Mouse (Mus musculus): ENCODE data around the gene Pick1. TPM values are rescaled to one million over a fixed set of nuclear protein-coding genes. Genes with fewer than 3 reads are reported as not detected.

Gene Pick1
- total and polyA plus RNA-seq, 2 experiments from 2014 or later, result 26.9 to 27.2 TPM

DNA sequence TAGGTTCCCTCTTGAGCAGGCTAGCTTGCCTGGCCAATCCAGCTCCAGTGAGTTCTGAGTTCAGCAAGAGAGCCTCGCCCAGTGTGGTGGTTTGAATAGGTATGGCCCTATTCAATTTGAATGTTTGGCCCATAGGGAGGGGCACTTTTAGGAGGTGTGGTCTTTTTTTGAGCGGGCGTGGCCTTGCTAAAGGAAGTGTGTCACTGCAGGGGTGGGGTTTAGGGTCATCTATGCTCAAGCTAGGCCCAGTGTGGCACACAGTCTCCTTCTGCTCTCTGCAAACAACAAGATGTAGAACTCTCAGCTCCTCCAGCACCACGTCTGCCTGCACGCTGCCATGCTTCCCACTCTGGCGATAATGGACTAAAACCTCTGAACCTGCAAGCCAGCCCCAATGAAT lies 34.8 kb downstream of the Pick1 start:
- no peaks in the 10 kb centered on the region for H3K36me3 ChIP-seq (replicated peaks; ENCODE audit: control insufficient read depth, insufficient read depth, low read length)
- H3K27me3 ChIP-seq (ENCODE audit: control insufficient read depth, insufficient read depth, low read length), result peaks cover 33% of the 10 kb centered on the region
- no peak for TF ChIP-seq CTCF (IDR thresholded peaks at IDR 0.05; ENCODE audit: low read depth)
- TF ChIP-seq EP300 (IDR thresholded peaks at IDR 0.05; ENCODE audit: low read depth), result no peak
- H3K4me1 ChIP-seq (ENCODE audit: control insufficient read depth, insufficient read depth), result peaks cover 6% of the 10 kb centered on the region
- ATAC-seq (ENCODE audit: insufficient read depth, low read depth), result no peak
- no peaks in the 10 kb centered on the region for H3K9me3 ChIP-seq (replicated peaks; ENCODE audit: control insufficient read depth, low read length)
- H3K9ac ChIP-seq (replicated peaks; ENCODE audit: low read depth, low read length), result no peak overlapping the region
- 91% methylated on average over 6 of the region's 6 CpGs for WGBS
- no peak overlapping the region for H3K4me2 ChIP-seq (ENCODE audit: low read depth, low read length)
- no peak for DNase-seq (ENCODE audit: low spot score)
- no peak overlapping the region for H3K4me3 ChIP-seq (ENCODE audit: low read depth, low read length)
- no peak overlapping the region for H3K27ac ChIP-seq (ENCODE audit: low read depth)

DNA sequence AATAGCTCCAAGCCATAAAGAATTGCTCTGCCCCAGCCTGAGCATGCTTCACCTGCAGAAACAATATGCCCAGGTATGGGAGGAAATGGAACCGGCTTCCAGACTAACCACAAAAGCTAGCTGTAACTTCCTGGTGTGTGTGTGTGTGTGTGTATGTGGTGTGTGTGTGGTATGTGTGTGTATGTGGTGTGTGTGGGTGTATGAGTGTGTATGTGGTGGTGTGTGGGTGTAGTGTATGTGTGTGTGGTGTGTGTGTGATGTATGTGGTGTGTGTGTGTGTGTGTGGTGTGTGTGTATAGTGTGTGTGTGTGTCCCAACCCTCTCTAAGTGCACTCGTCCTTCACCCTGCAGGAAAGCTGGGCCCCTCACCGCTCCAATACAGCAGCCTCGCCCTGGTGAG lies 36.4 kb downstream of the Pick1 start:
- no peak overlapping the region for H3K4me3 ChIP-seq (ENCODE audit: low read depth, low read length)

DNA sequence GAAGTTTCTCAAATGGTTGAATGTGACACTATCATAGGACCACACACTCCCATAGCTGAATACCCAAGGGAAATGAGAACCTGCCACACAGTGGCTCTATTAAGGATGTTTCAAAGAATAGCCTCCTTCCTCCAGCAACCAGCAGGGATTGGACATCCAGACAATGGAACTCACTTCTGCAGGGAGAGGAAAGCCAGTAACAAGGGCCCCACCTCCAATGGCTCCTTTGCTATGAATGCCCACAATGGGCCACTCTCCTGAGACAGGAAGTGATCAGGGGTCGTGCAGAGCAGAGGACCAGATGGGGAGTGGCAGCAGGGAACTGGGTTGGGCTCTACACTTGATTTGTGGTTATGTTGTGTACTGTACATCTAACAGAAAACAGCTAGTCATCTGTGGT lies 39.5 kb downstream of the Pick1 start:
- no peak overlapping the region for H3K27ac ChIP-seq (ENCODE audit: low read depth)
- DNase-seq (ENCODE audit: low spot score) (no peak), ATAC-seq (ENCODE audit: insufficient read depth, low read depth) (0 out of 2 replicates have a peak, but pooled peaks have one; percentile 12)
- TF ChIP-seq CTCF (IDR thresholded peaks at IDR 0.05; ENCODE audit: low read depth), result no peak
- no peak for TF ChIP-seq EP300 (IDR thresholded peaks at IDR 0.05; ENCODE audit: low read depth)
- no peak overlapping the region for H3K9ac ChIP-seq (replicated peaks; ENCODE audit: low read depth, low read length)
- WGBS, result 27% methylated on average over 1 of the region's 1 CpGs
- H3K4me1 ChIP-seq (ENCODE audit: control insufficient read depth, insufficient read depth), result peaks cover 7% of the 10 kb centered on the region; the same call in 1 of the 2 replicates
- no peaks in the 10 kb centered on the region for H3K36me3 ChIP-seq (replicated peaks; ENCODE audit: control insufficient read depth, insufficient read depth, low read length)
- H3K27me3 ChIP-seq (ENCODE audit: control insufficient read depth, insufficient read depth, low read length), result peaks cover under 1% of the 10 kb centered on the region; the same call in 1 of the 2 replicates
- no peak overlapping the region for H3K4me3 ChIP-seq (ENCODE audit: low read depth, low read length)
- no peaks in the 10 kb centered on the region for H3K9me3 ChIP-seq (replicated peaks; ENCODE audit: control insufficient read depth, low read length)
- no peak overlapping the region for H3K4me2 ChIP-seq (ENCODE audit: low read depth, low read length)

More for the DNA sequence above, 36.4 kb downstream of the Pick1 start:
- H3K27me3 ChIP-seq (ENCODE audit: control insufficient read depth, insufficient read depth, low read length), result peaks cover 28% of the 10 kb centered on the region
- H3K36me3 ChIP-seq (replicated peaks; ENCODE audit: control insufficient read depth, insufficient read depth, low read length), result no peaks in the 10 kb centered on the region
- no peaks in the 10 kb centered on the region for H3K9me3 ChIP-seq (replicated peaks; ENCODE audit: control insufficient read depth, low read length)
- DNase-seq (ENCODE audit: low spot score) (no peak), ATAC-seq (ENCODE audit: insufficient read depth, low read depth) (no peak)
- no peak overlapping the region for H3K4me2 ChIP-seq (ENCODE audit: low read depth, low read length)
- no peak overlapping the region for H3K9ac ChIP-seq (replicated peaks; ENCODE audit: low read depth, low read length)
- H3K4me1 ChIP-seq (ENCODE audit: control insufficient read depth, insufficient read depth), result peaks cover 9% of the 10 kb centered on the region
- 71% methylated on average over 4 of the region's 4 CpGs for WGBS
- TF ChIP-seq EP300 (IDR thresholded peaks at IDR 0.05; ENCODE audit: low read depth), result no peak
- TF ChIP-seq CTCF (IDR thresholded peaks at IDR 0.05; ENCODE audit: low read depth), result no peak
- H3K27ac ChIP-seq (ENCODE audit: low read depth), result no peak overlapping the region

DNA sequence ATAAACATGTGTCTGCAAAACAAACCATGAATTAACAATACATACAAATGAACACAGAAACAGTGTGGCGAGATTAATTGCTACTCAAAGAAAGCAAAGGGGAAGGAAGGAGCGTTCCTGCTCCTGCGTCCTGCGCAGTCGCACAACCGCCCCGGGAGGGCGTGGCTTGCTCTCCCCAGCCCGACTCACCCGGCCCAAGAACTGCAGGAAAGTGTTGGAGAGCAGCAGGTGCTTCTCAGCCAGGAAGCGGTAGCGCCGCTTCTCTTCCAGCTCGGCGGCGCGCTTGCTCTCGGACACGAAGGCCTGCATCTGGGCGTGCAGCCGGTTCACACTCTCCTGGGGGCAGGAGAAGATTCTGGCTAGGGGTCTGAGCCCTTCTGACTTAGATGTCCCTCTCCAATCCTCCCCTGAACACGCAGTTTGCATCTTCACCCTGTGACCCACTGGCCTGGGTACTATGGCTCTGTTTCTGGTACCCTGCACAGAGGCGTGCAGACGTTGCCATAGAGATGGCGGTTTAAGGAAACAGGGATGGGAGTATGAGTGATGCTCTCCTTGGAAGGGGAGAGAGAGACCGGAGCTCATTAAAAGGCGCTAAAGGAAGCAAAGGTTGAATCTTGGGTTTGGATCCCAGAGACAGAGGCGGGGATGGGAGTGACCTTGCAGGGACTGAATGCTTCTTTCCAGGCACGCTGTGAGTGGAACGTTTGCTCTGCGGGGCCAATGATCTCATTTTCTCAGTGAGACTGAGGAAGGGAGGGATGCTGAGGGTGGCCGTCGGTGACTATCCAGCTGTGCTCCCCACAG lies 41.5 kb downstream of the Pick1 start:
- Histone ChIP-seq H3K4me1 (ENCODE audit: control insufficient read depth, insufficient read depth) (peaks cover 7% of the 10 kb centered on the region; the same call in 1 of the 2 replicates), H3K27me3 (ENCODE audit: control insufficient read depth, insufficient read depth, low read length) (no peaks in the 10 kb centered on the region), H3K4me2 (ENCODE audit: low read depth, low read length) (peak overlapping the region; percentile 72), H3K9me3 (replicated peaks; ENCODE audit: control insufficient read depth, low read length) (no peaks in the 10 kb centered on the region), H3K27ac (ENCODE audit: low read depth) (no peak overlapping the region), H3K4me3 (ENCODE audit: low read depth, low read length) (peak overlapping the region; percentile 33), H3K36me3 (replicated peaks; ENCODE audit: control insufficient read depth, insufficient read depth, low read length) (no peaks in the 10 kb centered on the region), H3K9ac (replicated peaks; ENCODE audit: low read depth, low read length) (no peak overlapping the region)
- 2% methylated on average over 33 of the region's 33 CpGs for WGBS
- ATAC-seq (ENCODE audit: insufficient read depth, low read depth), result peak; percentile 75
- DNase-seq (ENCODE audit: low spot score), result peak; percentile 68
- TF ChIP-seq CTCF (IDR thresholded peaks at IDR 0.05; ENCODE audit: low read depth) (no peak), EP300 (IDR thresholded peaks at IDR 0.05; ENCODE audit: low read depth) (no peak)

DNA sequence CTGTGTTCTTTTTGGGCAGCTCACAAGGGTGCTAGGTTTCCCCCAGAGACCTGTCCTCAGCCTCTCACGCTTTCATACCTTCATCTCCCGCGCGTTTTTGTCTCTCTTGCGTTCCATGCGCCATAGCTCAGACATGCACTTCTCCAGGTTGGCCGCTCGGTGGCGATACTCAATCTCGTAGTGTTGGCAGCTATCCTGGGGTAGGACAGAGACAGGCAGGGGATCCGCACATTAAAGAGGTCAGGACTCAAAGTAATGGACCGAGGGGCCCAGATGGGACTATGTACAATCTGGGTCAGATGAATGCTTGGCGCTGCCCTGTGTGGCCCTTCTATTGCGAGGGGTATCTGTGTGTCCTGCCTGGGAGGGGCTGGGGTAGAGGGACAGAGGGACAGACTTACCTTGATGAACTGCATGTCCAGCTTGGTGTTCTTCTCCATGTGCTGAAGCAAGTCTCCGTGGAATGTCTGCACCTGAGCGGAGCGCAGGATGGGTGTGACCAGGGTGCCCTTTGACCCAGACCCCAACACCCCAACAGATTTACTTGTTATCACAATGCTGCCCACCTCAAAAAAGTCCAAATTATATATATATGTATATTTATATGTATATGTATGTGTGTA lies 42.3 kb downstream of the Pick1 start:
- Histone ChIP-seq H3K4me1 (ENCODE audit: control insufficient read depth, insufficient read depth) (peaks cover 7% of the 10 kb centered on the region; the same call in 1 of the 2 replicates), H3K36me3 (replicated peaks; ENCODE audit: control insufficient read depth, insufficient read depth, low read length) (no peaks in the 10 kb centered on the region), H3K4me2 (ENCODE audit: low read depth, low read length) (peak overlapping the region; percentile 72), H3K9me3 (replicated peaks; ENCODE audit: control insufficient read depth, low read length) (no peaks in the 10 kb centered on the region), H3K27me3 (ENCODE audit: control insufficient read depth, insufficient read depth, low read length) (no peaks in the 10 kb centered on the region), H3K4me3 (ENCODE audit: low read depth, low read length) (peak overlapping the region; percentile 33), H3K9ac (replicated peaks; ENCODE audit: low read depth, low read length) (no peak overlapping the region), H3K27ac (ENCODE audit: low read depth) (no peak overlapping the region)
- DNase-seq (ENCODE audit: low spot score), result peak; percentile 51
- TF ChIP-seq EP300 (IDR thresholded peaks at IDR 0.05; ENCODE audit: low read depth) (no peak), CTCF (IDR thresholded peaks at IDR 0.05; ENCODE audit: low read depth) (peak; percentile 69)
- ATAC-seq (ENCODE audit: insufficient read depth, low read depth), result 0 out of 2 replicates have a peak, but pooled peaks have one; percentile 22
- WGBS, result 17% methylated on average over 17 of the region's 17 CpGs

Measured in heart, postnatal 0 days (tissue).